Mouse (Mus musculus) lung, adult 2 months (tissue): ENCODE data around the gene Prr29. TPM values are rescaled to one million over a fixed set of nuclear protein-coding genes. Genes with fewer than 3 reads are reported as not detected.
A peak's percentile ranks its signal among the peaks of the same experiment; 100 is the strongest.

Experiments
- DNase-seq: peaks from one replicate; pipeline ENCODE4 v3.0.0; 2022
- H3K4me1 ChIP-seq: fragments of 200-500 bp; 2 replicates; pipeline ENCODE4 v1.6.1; 2011; ENCODE audit warnings: low read length; ENCODE audit not compliant: control insufficient read depth, insufficient read depth
- H3K4me3 ChIP-seq: fragments of 200-500 bp; replicated peaks from 2 replicates; pipeline ENCODE3; 2011; ENCODE audit warnings: low read depth, mild to moderate bottlenecking, control low read depth, low read length; ENCODE audit errors: extremely low read depth
- CTCF ChIP-seq: fragments of 200-500 bp; IDR thresholded peaks from 2 replicates; pipeline ENCODE4 v1.5.1; 2011; ENCODE audit warnings: mild to moderate bottlenecking, low read length, control low read depth; ENCODE audit not compliant: insufficient read depth
- POLR2A ChIP-seq: fragments of 200-500 bp; IDR thresholded peaks from 2 replicates; pipeline ENCODE4 v1.6.1; 2011; ENCODE audit warnings: low read depth, mild to moderate bottlenecking, control low read depth, low read length, borderline replicate concordance; ENCODE audit errors: extremely low read depth
- WGBS: fragments of 180-500 bp; shearing (Covaris S2); methylation state at CpG from one replicate; pipeline ENCODE4 v1.1.7; 2018; 5-methylcytosine and 5-hydroxymethylcytosine counted together
- polyA plus RNA-seq: library from polyadenylated mRNA; depleted of rRNA; stranded (reverse); fragments of >200 nt; gene quantifications from 2 replicates; pipeline ENCODE4 v1.2.3, GENCODE M21; 2012; rRNA removed

The Prr29 gene
- polyA plus RNA-seq, 1 experiment = 30.4 TPM

DNA sequence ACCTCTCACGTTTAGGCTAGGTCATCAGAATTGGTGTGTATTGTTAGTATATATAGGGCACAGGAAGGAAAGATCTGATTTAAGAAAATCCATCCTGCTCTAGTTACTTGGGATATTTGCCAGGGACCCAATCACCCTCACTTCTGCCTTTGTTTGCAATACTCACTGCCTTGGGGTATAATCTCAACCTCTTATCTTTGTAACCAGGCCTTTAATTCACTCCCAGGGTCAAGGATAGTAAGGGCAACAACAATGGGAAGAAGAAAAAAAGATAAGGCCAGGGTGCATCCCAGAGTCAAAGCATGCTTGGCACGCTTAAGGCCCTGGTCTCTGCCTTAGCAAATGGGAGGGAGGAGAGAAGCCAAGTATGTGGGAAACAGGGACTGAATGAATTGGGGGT, 52.6 kb downstream of the Prr29 start:
- Histone ChIP-seq H3K4me3 (no peak overlapping the region), H3K4me1 (no peaks in the 10 kb centered on the region)
- WGBS = 75% methylated on average over 2 of the region's 2 CpGs
- DNase-seq = no peak
- TF ChIP-seq CTCF (no peak), POLR2A (no peak)

- no peak overlapping the region for H3K4me3 ChIP-seq
- peak; percentile 75 for DNase-seq
- WGBS = 34% methylated on average over 4 of the region's 4 CpGs
- peak; percentile 95 for TF ChIP-seq CTCF
- no peak for TF ChIP-seq POLR2A
- H3K4me1 ChIP-seq = no peaks in the 10 kb centered on the region
Measured at GRCm38 (mm10) chr11:106418622-106419196, 53.4 kb downstream of the Prr29 start.

DNA sequence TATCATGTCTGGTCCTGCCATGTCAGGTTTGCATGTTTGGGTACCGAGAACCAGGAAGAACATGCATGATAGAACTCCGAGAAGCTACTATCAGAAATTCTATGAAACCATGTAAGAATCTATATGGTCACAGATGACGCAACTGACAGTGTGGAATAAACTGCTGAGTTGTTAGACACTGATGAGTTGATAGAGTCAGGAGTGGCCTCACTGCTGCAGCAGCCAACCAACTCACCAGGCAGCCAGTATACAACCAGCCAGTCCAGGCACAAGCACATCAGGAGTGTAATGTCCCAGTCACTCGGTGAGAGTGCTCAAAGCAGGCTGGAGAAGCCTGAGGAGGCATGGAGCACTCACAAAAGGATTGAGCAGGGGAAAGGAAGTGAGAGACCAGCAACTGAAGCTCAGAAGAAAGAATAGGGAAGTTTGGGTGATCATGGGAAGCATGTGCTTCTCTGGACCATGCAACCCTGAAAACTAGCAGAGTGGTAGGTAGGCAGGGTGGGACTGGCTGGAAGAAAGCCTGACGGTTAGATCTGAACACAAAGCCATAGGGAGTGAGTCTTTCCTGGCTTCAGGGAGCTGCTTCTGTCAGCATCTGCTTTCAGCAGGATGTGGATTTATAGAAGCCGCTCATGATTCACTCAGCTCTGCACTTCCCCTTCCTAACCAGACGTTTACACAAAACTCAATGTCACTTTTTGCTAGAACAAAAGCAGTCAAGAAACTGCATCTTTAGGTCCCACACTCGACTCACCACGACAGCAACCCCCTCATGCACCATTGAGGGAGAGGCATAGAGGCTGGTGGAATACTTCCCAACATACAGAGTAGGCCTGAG, 54.2 kb downstream of the Prr29 start:
- DNase-seq = no peak
- Histone ChIP-seq H3K4me3 (no peak overlapping the region), H3K4me1 (no peaks in the 10 kb centered on the region)
- no peak for TF ChIP-seq CTCF
- TF ChIP-seq POLR2A = no peak
- 50% methylated on average over 9 of the region's 9 CpGs for WGBS

DNA sequence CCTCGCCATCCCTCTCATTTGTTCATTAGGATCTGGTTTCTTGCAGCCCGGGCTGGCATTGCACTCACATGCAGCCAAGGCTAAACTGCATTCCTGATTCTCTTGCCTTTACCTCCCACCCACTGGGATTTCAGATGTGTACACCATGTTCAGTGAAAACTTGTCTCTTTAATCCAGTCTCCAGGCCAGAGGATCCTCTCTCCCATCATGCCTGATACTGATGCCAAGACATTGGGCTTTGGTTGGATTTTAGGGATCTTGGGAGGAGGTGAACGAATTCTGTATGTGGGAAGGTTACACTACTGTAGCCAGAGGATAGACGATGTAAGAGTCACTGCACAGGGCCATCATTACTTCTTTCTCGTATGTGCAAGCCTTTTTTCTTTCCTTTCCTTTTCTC, 59.9 kb downstream of the Prr29 start:
- TF ChIP-seq POLR2A (no peak), CTCF (no peak)
- WGBS = 91% methylated on average over 5 of the region's 5 CpGs
- Histone ChIP-seq H3K4me1 (peaks cover 2% of the 10 kb centered on the region), H3K4me3 (no peak overlapping the region)
- no peak for DNase-seq

- 68% methylated on average over 4 of the region's 4 CpGs for WGBS
- no peak overlapping the region for H3K4me3 ChIP-seq
- DNase-seq = peak; percentile 56
- peaks cover 7% of the 10 kb centered on the region for H3K4me1 ChIP-seq
- TF ChIP-seq CTCF = no peak
- no peak for TF ChIP-seq POLR2A
Measured at GRCm38 (mm10) chr11:106426447-106426846, 61.2 kb downstream of the Prr29 start.

Other genes with a start within 250 kb of the Prr29 start
- gene Gm10840, start 204.6 kb upstream of the Prr29 start, polyA plus RNA-seq = not detected in 2 replicates
- 72.7 and 114 TPM in 2 replicates for gene Limd2, start 204.6 kb upstream of the Prr29 start, polyA plus RNA-seq
- gene Strada, start 163.3 kb upstream of the Prr29 start, polyA plus RNA-seq = 24.5 and 33.3 TPM in 2 replicates
- 12.8 and 21.5 TPM in 2 replicates for gene Ccdc47, start 149.1 kb upstream of the Prr29 start, polyA plus RNA-seq
- gene Ddx42, start 148.5 kb upstream of the Prr29 start, polyA plus RNA-seq = 8.8 and 13.3 TPM in 2 replicates
- 7.0 and 10.0 TPM in 2 replicates for gene Ftsj3, start 109.4 kb upstream of the Prr29 start, polyA plus RNA-seq
- gene Psmc5, start 109.3 kb upstream of the Prr29 start, polyA plus RNA-seq = 28.4 and 50.0 TPM in 2 replicates
- 107 and 125 TPM in 2 replicates for gene Smarcd2, start 92.5 kb upstream of the Prr29 start, polyA plus RNA-seq
- gene Tcam1, start 88.8 kb upstream of the Prr29 start, polyA plus RNA-seq = 0.05 and 0.06 TPM in 2 replicates
- gene Gh, start 63.6 kb upstream of the Prr29 start, polyA plus RNA-seq = 0.19 and 0.28 TPM in 2 replicates
- gene Cd79b, start 50.7 kb upstream of the Prr29 start, polyA plus RNA-seq = 25.7 and 45.9 TPM in 2 replicates
- 1.1 and 4.2 TPM in 2 replicates for gene Scn4a, start 12.2 kb upstream of the Prr29 start, polyA plus RNA-seq
- 294 and 318 TPM in 2 replicates for gene Icam2, start 22.6 kb downstream of the Prr29 start, polyA plus RNA-seq
- gene Ern1, start 122.4 kb downstream of the Prr29 start, polyA plus RNA-seq = 23.0 and 28.7 TPM in 2 replicates
- gene Tex2, start 248.0 kb downstream of the Prr29 start, polyA plus RNA-seq = 12.6 and 15.1 TPM in 2 replicates